Mouse (Mus musculus) kidney, adult 2 months (tissue): ENCODE measurements around the gene Ikzf1.

Source experiments
- CTCF ChIP-seq: fragments of 200-500 bp; conservative IDR thresholded peaks from 2 replicates; pipeline ENCODE4 v1.5.1; 2011; ENCODE audit warnings: low read depth, mild to moderate bottlenecking, control low read depth, low read length, moderate library complexity, mixed read lengths; ENCODE audit not compliant: insufficient read depth, insufficient read length
- POLR2A ChIP-seq: fragments of 200-500 bp; IDR thresholded peaks from one replicate; pipeline ENCODE4 v1.6.1; 2011; ENCODE audit warnings: low read depth, low read length, control low read depth

DNA sequence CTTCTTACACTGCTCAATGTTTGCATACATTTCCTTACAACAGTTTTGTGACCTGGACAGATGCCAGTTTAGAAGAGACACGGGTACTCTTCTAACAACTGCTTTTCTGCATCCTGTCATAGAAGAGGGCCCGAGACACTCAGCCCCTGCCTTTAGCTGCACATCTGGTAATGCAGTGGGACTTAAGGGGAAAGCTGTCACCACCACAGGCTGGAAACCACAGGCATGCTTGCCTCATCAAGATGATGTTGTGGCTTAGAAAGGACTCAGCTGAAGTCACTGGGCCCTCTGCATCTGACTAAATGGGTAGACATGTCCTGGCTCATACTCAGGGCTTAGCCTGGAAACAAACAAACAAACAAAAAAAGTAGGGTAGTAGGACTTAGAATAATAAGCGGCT is 135.9 kb downstream of the Ikzf1 start:
- no peak for TF ChIP-seq CTCF
- no peak for TF ChIP-seq POLR2A
